In the genomic region with DNA sequence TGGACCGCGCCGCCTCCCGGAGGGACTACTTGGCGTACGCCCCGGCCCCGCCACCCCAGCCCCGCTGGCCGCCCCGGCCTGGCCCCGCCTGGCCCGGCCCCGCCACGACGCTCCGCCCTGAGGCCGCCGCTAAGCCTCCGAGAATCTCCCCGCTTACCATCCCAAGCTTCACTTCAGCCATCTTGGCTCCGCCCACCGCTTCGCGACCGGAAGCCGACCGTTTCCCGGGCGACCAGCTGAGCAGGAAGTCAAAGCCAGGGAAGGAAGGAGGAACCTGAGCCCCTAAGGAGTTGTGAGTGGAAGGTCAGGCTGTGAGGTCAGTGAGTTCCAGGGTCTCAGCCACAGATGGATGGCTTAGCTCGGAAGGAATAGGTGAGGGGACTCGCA, we compare ENCODE assay signal across 7 mouse cellular contexts. TPM values are rescaled to one million over a fixed set of nuclear protein-coding genes. Genes with fewer than 3 reads are reported as not detected.
DNase-seq lines count a peak whose midpoint lies in the region; ATAC-seq lines count a peak whose summit lies in the region.

A gene (minus strand): TSS at position 256 of the 387 bp plus-strand sequence.

- peak; percentile 94 to 97 for DNase-seq in adrenal gland, adult (ENCODE audit: inconsistent age in 2 of 2, low spot score in 1 of 2)
- DNase-seq in embryo, embryonic 10.5 days (ENCODE audit: low spot score): peak; percentile 95
- peak; percentile 92 for DNase-seq in gastrocnemius, postnatal 25 days
- DNase-seq in left cerebral cortex, postnatal 25 days (ENCODE audit: low spot score in 2 of 2): peak; percentile 86 to 88
- DNase-seq in midbrain, embryonic 10.5 days (ENCODE audit: low spot score): peak; percentile 94
- DNase-seq in right cerebral cortex, postnatal 4 days: peak; percentile 83

- peak within 1 kb of the TSS; percentile 77 for H3K4me2 ChIP-seq in intestine, embryonic 15.5 days (replicated peaks)

- H3K27me3 ChIP-seq in intestine, embryonic 15.5 days (replicated peaks): no peaks in the 10 kb centered on the region
- no peaks in the 10 kb centered on the region for H3K27me3 ChIP-seq in midbrain, embryonic 10.5 days (ENCODE audit: low read depth, poor library complexity, severe bottlenecking)

- H3K9ac ChIP-seq in intestine, embryonic 15.5 days: peak within 1 kb of the TSS; percentile 64

- no peaks in the 10 kb centered on the region for H3K4me1 ChIP-seq in intestine, embryonic 15.5 days (replicated peaks)
- H3K4me1 ChIP-seq in midbrain, embryonic 10.5 days: peaks cover 19% of the 10 kb centered on the region

- H3K27ac ChIP-seq in intestine, embryonic 15.5 days: peak within 1 kb of the TSS; percentile 72
- peak within 1 kb of the TSS; percentile 90 for H3K27ac ChIP-seq in midbrain, embryonic 10.5 days (replicated peaks)

- WGBS in intestine, embryonic 15.5 days: under 1% methylated on average over 31 of the region's 32 CpGs
- under 1% methylated on average over 32 of the region's 32 CpGs for WGBS in midbrain, embryonic 10.5 days

- intact Hi-C loops in left cerebral cortex, postnatal 25 days (cut with DNase I): loop anchor here (1.0 to 10.0 kb wide), 3 partner anchors 62 to 212 kb away; a partner anchor contains a TSS

- peak; percentile 99 for ATAC-seq in intestine, embryonic 15.5 days

- no peaks in the 10 kb centered on the region for H3K9me3 ChIP-seq in intestine, embryonic 15.5 days
- no peaks in the 10 kb centered on the region for H3K9me3 ChIP-seq in midbrain, embryonic 10.5 days (replicated peaks)

- no peaks in the 10 kb centered on the region for H3K36me3 ChIP-seq in intestine, embryonic 15.5 days
- H3K36me3 ChIP-seq in midbrain, embryonic 10.5 days: peaks cover 3% of the 10 kb centered on the region; the same call in 1 of the 2 replicates

- H3K4me3 ChIP-seq in intestine, embryonic 15.5 days (replicated peaks): peak within 1 kb of the TSS; percentile 61
- peak within 1 kb of the TSS; percentile 79 for H3K4me3 ChIP-seq in midbrain, embryonic 10.5 days

RNA-seq across cellular contexts. Expression of the gene that starts here (rescaled TPM):
- total RNA-seq in gastrocnemius, postnatal 25 days (2021): 1 to 10 TPM; 3.6 to 4.7 TPM
- 8.9 and 9.6 TPM in 2 replicates for polyA plus RNA-seq in intestine, embryonic 15.5 days (2015; fragmentation: Nextera tagmentation; extraction: Ambion mirVana)
- 10 to 100 TPM; 41.1 to 42.3 TPM for total RNA-seq in left cerebral cortex, postnatal 25 days (2021)
- 22.6 and 22.8 TPM in 2 replicates for polyA plus RNA-seq in midbrain, embryonic 10.5 days (2016; fragmentation: Nextera tagmentation; extraction: Ambion mirVana)

Comparison
In these comparisons a context has a peak if more than half of its experiments do, and no peak if none do; other contexts are left out.
1. Peak in every context shown above with its lines: DNase-seq, ATAC-seq, H3K4me3 ChIP-seq and H3K27ac ChIP-seq.
2. RNA of the gene that starts here (total RNA-seq): 41.1 to 42.3 TPM in left cerebral cortex, postnatal 25 days; 3.6 to 4.7 TPM in gastrocnemius, postnatal 25 days; every median in the first group is over 4 times any median in the second.